Mouse (Mus musculus) heart, postnatal 0 days (tissue): ENCODE measurements around the gene Ulk4. TPM values are rescaled to one million over a fixed set of nuclear protein-coding genes. Genes with fewer than 3 reads are reported as not detected.
"Not testable (repeated sequence)": the region's sequence is repeated elsewhere in the genome, so short reads cannot be mapped to it uniquely, and the experiment has no call there.

ENCODE experiments used
- ATAC-seq: fragments of 200-750 bp; cut with Nextera tagmentation; 2 replicates; pipeline ENCODE4 v1.8.0; 2017; ENCODE audit warnings: low read depth, moderate number of reproducible peaks, moderate library complexity; ENCODE audit not compliant: insufficient read depth
- DNase-seq: peaks from one replicate; pipeline ENCODE4 v3.0.0-alpha.2; 2016; ENCODE audit warnings: low spot score
- H3K27ac ChIP-seq: fragments of 300-500 bp; sonication (generic); 2 replicates; pipeline ENCODE4 v1.5.1; 2014; ENCODE audit warnings: low read depth, mild to moderate bottlenecking
- H3K27me3 ChIP-seq: fragments of 300-500 bp; sonication (generic); 2 replicates; pipeline ENCODE4 v1.6.1; 2014; ENCODE audit warnings: low read length, mixed read lengths; ENCODE audit not compliant: control insufficient read depth, insufficient read depth
- H3K36me3 ChIP-seq: fragments of 300-500 bp; sonication (generic); replicated peaks from 2 replicates; pipeline ENCODE4 v1.6.1; 2014; ENCODE audit warnings: low read length, mixed read lengths; ENCODE audit not compliant: control insufficient read depth, insufficient read depth
- H3K4me1 ChIP-seq: fragments of 300-500 bp; sonication (generic); 2 replicates; pipeline ENCODE4 v1.6.1; 2014; ENCODE audit warnings: antibody characterized with exemption; ENCODE audit not compliant: control insufficient read depth, insufficient read depth
- H3K4me2 ChIP-seq: fragments of 300-500 bp; sonication (generic); 2 replicates; pipeline ENCODE4 v1.6.1; 2014; ENCODE audit warnings: low read depth, mild to moderate bottlenecking, low read length, moderate library complexity
- H3K4me3 ChIP-seq: fragments of 300-500 bp; sonication (generic); 2 replicates; pipeline ENCODE4 v1.5.1; 2014; ENCODE audit warnings: low read depth, low read length
- H3K9ac ChIP-seq: fragments of 300-500 bp; sonication (generic); replicated peaks from 2 replicates; pipeline ENCODE4 v1.6.1; 2014; ENCODE audit warnings: low read depth, low read length, mixed read lengths
- H3K9me3 ChIP-seq: fragments of 300-500 bp; sonication (generic); replicated peaks from 2 replicates; pipeline ENCODE4 v1.6.1; 2016; ENCODE audit warnings: low read length; ENCODE audit not compliant: control insufficient read depth
- CTCF ChIP-seq: IDR thresholded peaks from 2 replicates; pipeline ENCODE4 v1.5.1; 2016; ENCODE audit warnings: antibody characterized with exemption, control low read depth, low read depth
- EP300 ChIP-seq: IDR thresholded peaks from 2 replicates; pipeline ENCODE4 v1.6.1; 2016; ENCODE audit warnings: antibody characterized with exemption, low read depth
- WGBS: fragments of 180-500 bp; shearing (Covaris S2); extraction: QIAGEN DNeasy Blood & Tissue Kit; methylation state at CpG from one replicate; pipeline ENCODE4 v1.1.7; 2014; 5-methylcytosine and 5-hydroxymethylcytosine counted together
- polyA plus RNA-seq: library from polyadenylated mRNA; unstranded; fragments of >200 nt; fragmentation: Nextera tagmentation; extraction: Ambion mirVana; gene quantifications from 2 replicates; pipeline ENCODE4 v1.2.1, GENCODE M21; 2015
- total RNA-seq: library from RNA; depleted of rRNA; stranded (reverse); fragments of >200 nt; gene quantifications from 2 replicates; pipeline ENCODE4 v1.2.3, GENCODE M21; 2014; ENCODE audit warnings: low replicate concordance

Ulk4 gene
- total and polyA plus RNA-seq, 2 experiments from 2014 or later = 1.5 to 66.7 TPM

- 36% methylated on average over 3 of the region's 3 CpGs for WGBS
Measured at GRCm38 (mm10) chr9:121215349-121216000, 61.5 kb downstream of the Ulk4 start.

GRCm38 (mm10) chr9:121212322-121212721, 64.7 kb downstream of the Ulk4 start:
- WGBS = 63% methylated on average over 3 of the region's 3 CpGs
- no peak overlapping the region for H3K4me3 ChIP-seq
- no peaks in the 10 kb centered on the region for H3K4me1 ChIP-seq
- no peaks in the 10 kb centered on the region for H3K27me3 ChIP-seq
- no peak for TF ChIP-seq CTCF
- no peak for TF ChIP-seq EP300
- peaks cover 14% of the 10 kb centered on the region for H3K9me3 ChIP-seq
- no peak overlapping the region for H3K4me2 ChIP-seq
- H3K9ac ChIP-seq = no peak overlapping the region
- H3K27ac ChIP-seq = no peak overlapping the region
- no peak for ATAC-seq
- DNase-seq = no peak
- no peaks in the 10 kb centered on the region for H3K36me3 ChIP-seq

More at GRCm38 (mm10) chr9:121215349-121216000, 61.5 kb downstream of the Ulk4 start:
- Histone ChIP-seq H3K4me3 (no peak overlapping the region), H3K36me3 (no peaks in the 10 kb centered on the region), H3K9me3 (peaks cover 2% of the 10 kb centered on the region; the same call in 1 of the 2 replicates), H3K27me3 (no peaks in the 10 kb centered on the region), H3K4me2 (no peak overlapping the region), H3K4me1 (no peaks in the 10 kb centered on the region), H3K27ac (no peak overlapping the region), H3K9ac (no peak overlapping the region)
- ATAC-seq (peak; percentile 47; the same call in 1 of the 2 replicates), DNase-seq (peak; percentile 50)
- TF ChIP-seq EP300 (no peak), CTCF (peak; percentile 87)

- WGBS = 63% methylated on average over 7 of the region's 7 CpGs
Measured at GRCm38 (mm10) chr9:121205046-121205445, 72.0 kb downstream of the Ulk4 start.

GRCm38 (mm10) chr9:121204149-121204800, 72.7 kb downstream of the Ulk4 start:
- no peak for DNase-seq

More at GRCm38 (mm10) chr9:121205046-121205445, 72.0 kb downstream of the Ulk4 start:
- TF ChIP-seq CTCF (no peak), EP300 (no peak)
- Histone ChIP-seq H3K4me2 (no peak overlapping the region), H3K9ac (no peak overlapping the region), H3K4me3 (no peak overlapping the region), H3K36me3 (no peaks in the 10 kb centered on the region), H3K9me3 (peaks cover 13% of the 10 kb centered on the region), H3K27ac (no peak overlapping the region), H3K27me3 (no peaks in the 10 kb centered on the region), H3K4me1 (no peaks in the 10 kb centered on the region)
- ATAC-seq (no peak), DNase-seq (no peak)

GRCm38 (mm10) chr9:121203686-121204085, 73.3 kb downstream of the Ulk4 start:
- H3K9ac ChIP-seq = no peak overlapping the region
- H3K4me2 ChIP-seq = no peak overlapping the region
- no peaks in the 10 kb centered on the region for H3K4me1 ChIP-seq
- TF ChIP-seq EP300 (no peak), CTCF (no peak)
- no peaks in the 10 kb centered on the region for H3K27me3 ChIP-seq
- DNase-seq = no peak
- 87% methylated on average over 1 of the region's 1 CpGs for WGBS
- H3K4me3 ChIP-seq = no peak overlapping the region
- H3K27ac ChIP-seq = no peak overlapping the region
- ATAC-seq = no peak
- H3K9me3 ChIP-seq = 0 out of 2 replicates have a peak, but pooled peaks cover 6% of the 10 kb centered on the region
- no peaks in the 10 kb centered on the region for H3K36me3 ChIP-seq

More at GRCm38 (mm10) chr9:121204149-121204800, 72.7 kb downstream of the Ulk4 start:
- Histone ChIP-seq H3K27ac (no peak overlapping the region), H3K27me3 (no peaks in the 10 kb centered on the region), H3K9ac (no peak overlapping the region), H3K9me3 (peaks cover 10% of the 10 kb centered on the region), H3K4me3 (no peak overlapping the region), H3K4me2 (no peak overlapping the region), H3K36me3 (no peaks in the 10 kb centered on the region), H3K4me1 (no peaks in the 10 kb centered on the region)
- no peak for ATAC-seq
- TF ChIP-seq CTCF (no peak), EP300 (no peak)
- 79% methylated on average over 14 of the region's 14 CpGs for WGBS

- peaks cover 25% of the 10 kb centered on the region for H3K9me3 ChIP-seq
- 92% methylated on average over 5 of the region's 5 CpGs for WGBS
- ATAC-seq, DNase-seq, H3K27me3 ChIP-seq, H3K4me2 ChIP-seq, H3K4me1 ChIP-seq, H3K9ac ChIP-seq, H3K36me3 ChIP-seq, H3K4me3 ChIP-seq, H3K27ac ChIP-seq: not testable (repeated sequence)
Measured at GRCm38 (mm10) chr9:121199146-121199685, 77.8 kb downstream of the Ulk4 start.
